Mouse (Mus musculus): Measurements from ENCODE around the gene Tnni3k. TPM values are rescaled to one million over a fixed set of nuclear protein-coding genes. Genes with fewer than 3 reads are reported as not detected.

Tnni3k gene
- polyA plus RNA-seq, 2 experiments: not detected

DNA sequence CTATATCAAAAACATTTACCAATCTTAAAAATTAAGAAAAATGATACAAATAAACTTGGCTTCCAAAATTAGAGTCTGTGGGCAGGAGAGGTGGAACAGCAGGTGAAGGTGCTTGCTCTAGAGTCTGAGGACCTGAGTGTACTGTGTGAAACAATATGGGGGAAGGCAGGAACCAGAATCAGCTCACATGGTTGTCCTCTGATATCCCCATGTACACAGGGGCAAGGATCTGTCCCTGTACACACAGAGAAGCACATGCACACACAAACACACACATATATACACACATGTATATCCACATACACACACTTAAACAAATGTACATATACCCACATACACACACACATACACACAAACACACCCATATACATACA is 4.2 kb upstream of the Tnni3k start:
- Histone ChIP-seq H3K4me2 (ENCODE audit: low read depth) (no peak overlapping the region), H3K27me3 (ENCODE audit: control insufficient read depth, insufficient read depth, low read length) (no peaks in the 10 kb centered on the region), H3K4me3 (ENCODE audit: insufficient read depth in 1 of 2, low read depth in 2 of 2, low read length in 2 of 2) (no peak overlapping the region), H3K9me3 (ENCODE audit: control insufficient read depth, low read length) (no peaks in the 10 kb centered on the region), H3K36me3 (replicated peaks; ENCODE audit: control insufficient read depth, insufficient read depth, low read depth) (no peaks in the 10 kb centered on the region), H3K9ac (replicated peaks) (no peak overlapping the region), H3K27ac (no peak overlapping the region), H3K4me1 (replicated peaks; ENCODE audit: control insufficient read depth in 2 of 2, insufficient read depth in 2 of 2, low read length in 1 of 2) (no peaks in the 10 kb centered on the region)
- TF ChIP-seq CTCF (IDR thresholded peaks at IDR 0.05; ENCODE audit: low read depth) (no peak), EP300 (IDR thresholded peaks at IDR 0.05; ENCODE audit: low read depth) (no peak)
- ATAC-seq (ENCODE audit: insufficient read depth) (no peak), DNase-seq (ENCODE audit: low read depth in 3 of 3, low spot score in 3 of 3) (no peak)

DNA sequence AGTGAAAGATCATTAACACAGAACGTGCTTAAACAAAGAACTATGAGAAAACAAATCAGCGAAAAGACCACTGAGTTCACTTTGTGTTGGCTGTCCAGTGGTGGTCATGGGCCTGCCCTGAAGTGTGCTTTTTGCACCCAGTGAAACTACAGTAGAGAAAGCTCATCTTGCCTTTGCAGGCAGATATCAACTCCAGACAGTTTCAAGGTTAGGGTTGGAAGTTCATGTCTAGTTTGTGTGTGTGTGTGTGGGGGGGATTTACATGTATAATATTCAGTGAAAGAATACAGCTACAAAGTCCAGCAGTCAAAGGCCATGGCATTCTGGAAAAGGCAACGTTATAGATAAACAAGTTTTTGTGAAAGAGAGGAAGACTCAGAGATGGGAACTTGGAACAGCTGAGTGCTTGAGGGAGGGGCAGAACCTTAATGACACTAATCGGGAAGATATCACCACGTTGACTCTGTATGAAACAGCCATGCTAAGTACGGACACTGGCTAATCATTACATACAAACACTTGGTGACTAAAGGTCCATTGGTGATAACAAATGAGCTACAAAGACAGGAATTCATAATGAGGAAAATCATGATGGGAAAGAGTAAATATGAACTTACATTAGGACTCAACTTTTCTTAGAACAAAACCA is 3.7 kb upstream of the Tnni3k start:
- ATAC-seq (ENCODE audit: insufficient read depth) (no peak), DNase-seq (ENCODE audit: low read depth in 3 of 3, low spot score in 3 of 3) (no peak)
- H3K36me3 ChIP-seq (replicated peaks; ENCODE audit: control insufficient read depth, insufficient read depth, low read depth): no peaks in the 10 kb centered on the region
- no peaks in the 10 kb centered on the region for H3K9me3 ChIP-seq (ENCODE audit: control insufficient read depth, low read length)
- H3K4me3 ChIP-seq (ENCODE audit: insufficient read depth in 1 of 2, low read depth in 2 of 2, low read length in 2 of 2): no peak overlapping the region
- no peak overlapping the region for H3K9ac ChIP-seq (replicated peaks)
- no peak overlapping the region for H3K4me2 ChIP-seq (ENCODE audit: low read depth)
- no peak for TF ChIP-seq EP300 (IDR thresholded peaks at IDR 0.05; ENCODE audit: low read depth)
- no peak for TF ChIP-seq CTCF (IDR thresholded peaks at IDR 0.05; ENCODE audit: low read depth)
- no peaks in the 10 kb centered on the region for H3K4me1 ChIP-seq (replicated peaks; ENCODE audit: control insufficient read depth in 2 of 2, insufficient read depth in 2 of 2, low read length in 1 of 2)
- no peaks in the 10 kb centered on the region for H3K27me3 ChIP-seq (ENCODE audit: control insufficient read depth, insufficient read depth, low read length)
- H3K27ac ChIP-seq: no peak overlapping the region
- WGBS (ENCODE audit: insufficient replicate concordance): 50% methylated on average over 6 of the region's 6 CpGs

DNA sequence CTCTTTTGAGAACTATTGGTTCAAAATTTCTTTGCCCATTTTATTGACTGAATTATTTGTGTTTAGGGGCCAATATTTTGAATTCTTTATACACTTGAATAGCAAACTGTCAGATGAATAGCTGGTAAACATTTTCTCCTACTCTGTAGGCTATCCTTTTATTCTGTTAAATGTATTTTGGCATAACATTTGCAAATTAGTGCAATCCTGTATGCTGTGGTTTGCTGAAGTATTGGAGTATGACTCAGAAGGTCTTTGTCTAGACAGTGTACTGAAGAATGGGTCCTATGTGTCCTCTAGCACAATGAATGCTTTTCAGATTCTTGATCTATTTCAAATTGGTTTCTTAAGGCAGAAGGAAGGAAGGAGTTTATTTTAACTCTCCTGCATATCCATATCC is 2.4 kb upstream of the Tnni3k start:
- no peaks in the 10 kb centered on the region for H3K27me3 ChIP-seq (ENCODE audit: control insufficient read depth, insufficient read depth, low read length)
- TF ChIP-seq EP300 (IDR thresholded peaks at IDR 0.05; ENCODE audit: low read depth) (no peak), CTCF (IDR thresholded peaks at IDR 0.05; ENCODE audit: low read depth) (no peak)
- H3K36me3 ChIP-seq (replicated peaks; ENCODE audit: control insufficient read depth, insufficient read depth, low read depth): no peaks in the 10 kb centered on the region
- ATAC-seq (ENCODE audit: insufficient read depth): no peak
- no peak overlapping the region for H3K9ac ChIP-seq (replicated peaks)
- H3K4me3 ChIP-seq (ENCODE audit: insufficient read depth in 1 of 2, low read depth in 2 of 2, low read length in 2 of 2): no peak overlapping the region
- no peak for DNase-seq (ENCODE audit: low read depth in 3 of 3, low spot score in 3 of 3)
- no peaks in the 10 kb centered on the region for H3K4me1 ChIP-seq (replicated peaks; ENCODE audit: control insufficient read depth in 2 of 2, insufficient read depth in 2 of 2, low read length in 1 of 2)
- no peak overlapping the region for H3K27ac ChIP-seq
- no peak overlapping the region for H3K4me2 ChIP-seq (ENCODE audit: low read depth)
- no peaks in the 10 kb centered on the region for H3K9me3 ChIP-seq (ENCODE audit: control insufficient read depth, low read length)

DNA sequence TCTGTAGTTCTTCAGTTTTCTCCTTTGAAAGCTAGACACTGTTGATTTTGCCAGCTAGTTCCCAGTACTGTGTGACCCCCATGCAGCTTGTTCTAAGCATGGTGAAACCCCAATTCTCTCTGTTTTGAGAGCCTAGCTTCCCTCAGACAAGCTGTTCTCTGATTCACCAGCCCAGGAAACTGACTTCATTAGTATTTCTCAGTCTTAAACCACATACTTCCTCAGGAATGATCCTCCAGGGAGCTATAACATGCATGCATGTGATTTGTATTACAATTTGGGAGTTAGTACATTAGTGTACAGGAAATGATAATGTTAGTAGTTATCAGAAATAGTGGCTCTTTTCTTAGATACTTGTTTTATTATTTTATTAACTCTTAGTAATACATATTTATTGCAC is 1.4 kb upstream of the Tnni3k start:
- H3K27ac ChIP-seq: no peak overlapping the region
- no peaks in the 10 kb centered on the region for H3K9me3 ChIP-seq (ENCODE audit: control insufficient read depth, low read length)
- H3K4me1 ChIP-seq (replicated peaks; ENCODE audit: control insufficient read depth in 2 of 2, insufficient read depth in 2 of 2, low read length in 1 of 2): no peaks in the 10 kb centered on the region
- no peak overlapping the region for H3K4me3 ChIP-seq (ENCODE audit: insufficient read depth in 1 of 2, low read depth in 2 of 2, low read length in 2 of 2)
- no peaks in the 10 kb centered on the region for H3K36me3 ChIP-seq (replicated peaks; ENCODE audit: control insufficient read depth, insufficient read depth, low read depth)
- no peak for ATAC-seq (ENCODE audit: insufficient read depth)
- H3K4me2 ChIP-seq (ENCODE audit: low read depth): no peak overlapping the region
- H3K27me3 ChIP-seq (ENCODE audit: control insufficient read depth, insufficient read depth, low read length): no peaks in the 10 kb centered on the region
- no peak overlapping the region for H3K9ac ChIP-seq (replicated peaks)
- no peak for TF ChIP-seq EP300 (IDR thresholded peaks at IDR 0.05; ENCODE audit: low read depth)
- TF ChIP-seq CTCF (IDR thresholded peaks at IDR 0.05; ENCODE audit: low read depth): no peak
- no peak for DNase-seq (ENCODE audit: low read depth in 3 of 3, low spot score in 3 of 3)

DNA sequence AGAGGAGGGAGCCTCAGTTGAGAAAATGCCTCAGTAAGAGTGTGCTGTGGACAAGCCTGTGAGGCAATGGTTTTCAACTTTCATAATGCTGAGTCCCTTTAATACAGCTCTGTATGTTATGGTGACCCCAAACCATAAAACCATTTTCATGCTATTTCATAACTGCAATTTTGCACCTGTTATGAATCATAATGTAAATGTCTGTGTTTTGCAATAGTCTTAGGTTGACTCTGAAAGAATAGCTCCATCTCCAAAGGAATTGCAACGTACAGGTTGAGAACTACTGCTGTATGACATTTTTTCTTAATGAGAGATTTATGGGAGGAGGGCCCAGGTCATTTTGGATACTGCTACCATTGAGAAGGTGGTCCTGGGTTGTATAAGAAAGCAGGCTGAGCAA is 2.0 kb downstream of the Tnni3k start:
- DNase-seq (ENCODE audit: low read depth in 3 of 3, low spot score in 3 of 3): no peak
- Histone ChIP-seq H3K27ac (no peak overlapping the region), H3K27me3 (ENCODE audit: control insufficient read depth, insufficient read depth, low read length) (no peaks in the 10 kb centered on the region), H3K4me3 (ENCODE audit: insufficient read depth in 1 of 2, low read depth in 2 of 2, low read length in 2 of 2) (no peak overlapping the region), H3K36me3 (replicated peaks; ENCODE audit: control insufficient read depth, insufficient read depth, low read depth) (no peaks in the 10 kb centered on the region), H3K9me3 (ENCODE audit: control insufficient read depth, low read length) (no peaks in the 10 kb centered on the region), H3K4me2 (ENCODE audit: low read depth) (no peak overlapping the region), H3K9ac (replicated peaks) (no peak overlapping the region), H3K4me1 (replicated peaks; ENCODE audit: control insufficient read depth in 2 of 2, insufficient read depth in 2 of 2, low read length in 1 of 2) (no peaks in the 10 kb centered on the region)
- WGBS (ENCODE audit: insufficient replicate concordance): 20% methylated on average over 1 of the region's 1 CpGs
- no peak for TF ChIP-seq EP300 (IDR thresholded peaks at IDR 0.05; ENCODE audit: low read depth)
- ATAC-seq (ENCODE audit: insufficient read depth): no peak

GRCm38 (mm10) chr3:155052021-155052420 is 3.2 kb downstream of the Tnni3k start:
- H3K27ac ChIP-seq: no peak overlapping the region
- no peak overlapping the region for H3K4me3 ChIP-seq (ENCODE audit: insufficient read depth in 1 of 2, low read depth in 2 of 2, low read length in 2 of 2)
- no peaks in the 10 kb centered on the region for H3K4me1 ChIP-seq (replicated peaks; ENCODE audit: control insufficient read depth in 2 of 2, insufficient read depth in 2 of 2, low read length in 1 of 2)
- no peaks in the 10 kb centered on the region for H3K36me3 ChIP-seq (replicated peaks; ENCODE audit: control insufficient read depth, insufficient read depth, low read depth)
- no peaks in the 10 kb centered on the region for H3K9me3 ChIP-seq (ENCODE audit: control insufficient read depth, low read length)
- H3K9ac ChIP-seq (replicated peaks): no peak overlapping the region
- ATAC-seq (ENCODE audit: insufficient read depth) (no peak), DNase-seq (ENCODE audit: low read depth in 3 of 3, low spot score in 3 of 3) (no peak)
- TF ChIP-seq CTCF (IDR thresholded peaks at IDR 0.05; ENCODE audit: low read depth) (no peak), EP300 (IDR thresholded peaks at IDR 0.05; ENCODE audit: low read depth) (no peak)
- no peak overlapping the region for H3K4me2 ChIP-seq (ENCODE audit: low read depth)
- H3K27me3 ChIP-seq (ENCODE audit: control insufficient read depth, insufficient read depth, low read length): no peaks in the 10 kb centered on the region

Measured in liver, embryonic 14.5 days (tissue).